Mouse (Mus musculus) forebrain, embryonic 15.5 days (tissue): ENCODE measurements around the gene Gab2. TPM values are rescaled to one million over a fixed set of nuclear protein-coding genes. Genes with fewer than 3 reads are reported as not detected.
A peak's percentile ranks its signal among the peaks of the same experiment; 100 is the strongest.

Experiments used
- ATAC-seq: fragments of 200-750 bp; cut with Nextera tagmentation; replicated peaks from 2 replicates; pipeline ENCODE4 v1.8.0; 2017; ENCODE audit warnings: mild to moderate bottlenecking, moderate TSS enrichment, moderate library complexity
- H3K27ac ChIP-seq: fragments of 300-500 bp; sonication (generic); replicated peaks from 2 replicates; pipeline ENCODE4 v1.5.1; 2015; ENCODE audit warnings: mild to moderate bottlenecking, inconsistent platforms
- H3K27me3 ChIP-seq: fragments of 300-500 bp; sonication (generic); 2 replicates; pipeline ENCODE4 v1.6.1; 2015; ENCODE audit warnings: inconsistent platforms
- H3K36me3 ChIP-seq: fragments of 300-500 bp; sonication (generic); 2 replicates; pipeline ENCODE4 v1.6.1; 2015; ENCODE audit warnings: mild to moderate bottlenecking, inconsistent platforms
- H3K4me1 ChIP-seq: fragments of 300-500 bp; sonication (generic); 2 replicates; pipeline ENCODE4 v1.6.1; 2015; ENCODE audit warnings: inconsistent platforms
- H3K4me2 ChIP-seq: fragments of 300-500 bp; sonication (generic); replicated peaks from 2 replicates; pipeline ENCODE4 v1.6.1; 2015; ENCODE audit warnings: mild to moderate bottlenecking, inconsistent platforms
- H3K4me3 ChIP-seq: fragments of 300-500 bp; sonication (generic); 2 replicates; pipeline ENCODE4 v1.5.1; 2015; ENCODE audit warnings: mild to moderate bottlenecking, inconsistent platforms
- H3K9ac ChIP-seq: fragments of 300-500 bp; sonication (generic); replicated peaks from 2 replicates; pipeline ENCODE4 v1.6.1; 2015; ENCODE audit warnings: mild to moderate bottlenecking, inconsistent platforms
- H3K9me3 ChIP-seq: fragments of 300-500 bp; sonication (generic); 2 replicates; pipeline ENCODE4 v1.6.1; 2016; ENCODE audit warnings: inconsistent platforms
- WGBS: fragments of 180-500 bp; shearing (Covaris S2); methylation state at CpG from one replicate; pipeline ENCODE4 v1.1.7; 2015; ENCODE audit warnings: mixed read lengths; 5-methylcytosine and 5-hydroxymethylcytosine counted together
- polyA plus RNA-seq: library from polyadenylated mRNA; unstranded; fragments of >200 nt; fragmentation: Nextera tagmentation; extraction: Ambion mirVana; gene quantifications from 2 replicates; pipeline ENCODE4 v1.2.1, GENCODE M21; 2015

Gab2 gene
- polyA plus RNA-seq, 1 experiment from 2014 or later, result 13.9 TPM

DNA sequence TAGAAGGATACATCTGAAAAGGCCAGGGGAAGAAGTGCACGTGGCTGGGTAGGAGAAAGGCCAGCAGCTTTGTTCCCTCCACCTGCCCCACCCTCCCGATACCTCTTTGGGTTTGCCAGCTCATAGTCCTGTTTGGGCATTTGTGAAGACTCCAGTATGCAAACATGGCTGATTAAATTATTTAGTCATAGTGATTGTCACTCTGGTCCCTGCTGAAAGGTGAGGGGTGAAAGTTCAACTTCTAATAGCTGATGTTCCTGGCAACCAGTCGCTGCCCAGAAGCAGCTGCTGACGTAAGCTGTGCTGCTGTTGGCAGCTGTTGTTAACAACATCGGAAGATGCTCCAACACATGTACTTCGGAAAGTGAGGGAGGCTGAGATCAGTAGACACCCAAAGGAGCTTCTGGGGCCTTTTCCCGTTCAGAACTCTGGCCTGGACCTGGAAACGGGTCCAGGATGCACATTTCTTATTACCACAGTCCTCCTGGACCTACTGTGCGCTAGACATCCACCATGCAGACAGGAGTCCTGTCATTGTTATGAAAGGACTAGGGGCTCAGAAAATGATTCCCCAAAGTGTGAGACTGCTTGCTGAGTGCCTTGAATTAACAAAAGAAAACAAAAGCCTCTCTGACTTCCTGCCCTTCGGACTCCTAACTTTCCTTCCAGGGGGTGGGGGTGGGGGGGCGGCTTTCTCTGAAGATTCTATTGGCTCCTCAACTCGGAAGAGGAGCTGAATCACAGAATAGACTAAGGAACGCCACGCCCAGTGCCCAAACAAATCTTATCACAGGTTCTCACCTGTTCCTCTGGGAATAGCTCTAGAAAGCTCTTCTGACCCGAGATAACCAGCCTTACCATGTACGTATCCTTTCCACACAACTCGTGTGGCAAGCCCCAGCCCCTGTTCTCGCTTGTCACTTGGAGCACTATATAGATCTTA lies 259.8 kb downstream of the Gab2 start:
- Histone ChIP-seq H3K9ac (no peak overlapping the region), H3K27me3 (no peaks in the 10 kb centered on the region), H3K36me3 (no peaks in the 10 kb centered on the region), H3K4me1 (peaks cover 28% of the 10 kb centered on the region), H3K4me3 (no peak overlapping the region), H3K9me3 (no peaks in the 10 kb centered on the region), H3K27ac (no peak overlapping the region), H3K4me2 (no peak overlapping the region)
- WGBS, result 73% methylated on average over 18 of the region's 18 CpGs
- ATAC-seq, result no peak

DNA sequence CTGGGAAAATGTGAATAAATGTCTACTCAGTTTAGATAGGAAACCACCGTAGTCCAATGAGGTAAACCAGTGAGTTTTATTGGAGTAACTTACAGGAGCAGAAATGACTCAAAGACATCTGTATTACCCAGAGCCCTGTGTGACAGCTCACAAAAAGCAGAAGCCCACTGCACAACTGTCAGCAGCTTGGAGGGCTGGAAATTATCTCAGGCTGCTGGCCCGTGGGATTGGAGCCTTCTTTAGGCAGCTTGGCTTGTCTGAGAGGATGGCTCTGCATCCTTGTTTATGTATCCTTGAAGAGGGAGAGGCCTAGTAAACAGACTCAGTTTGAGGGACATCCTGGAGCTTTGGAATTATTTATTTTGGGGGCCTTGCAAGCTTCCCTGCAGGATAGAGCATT lies 261.6 kb downstream of the Gab2 start:
- Histone ChIP-seq H3K9me3 (no peaks in the 10 kb centered on the region), H3K4me2 (no peak overlapping the region), H3K9ac (no peak overlapping the region), H3K27ac (no peak overlapping the region), H3K4me1 (peaks cover 34% of the 10 kb centered on the region), H3K4me3 (no peak overlapping the region), H3K27me3 (no peaks in the 10 kb centered on the region), H3K36me3 (no peaks in the 10 kb centered on the region)
- ATAC-seq, result no peak
- 84% methylated on average over 2 of the region's 2 CpGs for WGBS

DNA sequence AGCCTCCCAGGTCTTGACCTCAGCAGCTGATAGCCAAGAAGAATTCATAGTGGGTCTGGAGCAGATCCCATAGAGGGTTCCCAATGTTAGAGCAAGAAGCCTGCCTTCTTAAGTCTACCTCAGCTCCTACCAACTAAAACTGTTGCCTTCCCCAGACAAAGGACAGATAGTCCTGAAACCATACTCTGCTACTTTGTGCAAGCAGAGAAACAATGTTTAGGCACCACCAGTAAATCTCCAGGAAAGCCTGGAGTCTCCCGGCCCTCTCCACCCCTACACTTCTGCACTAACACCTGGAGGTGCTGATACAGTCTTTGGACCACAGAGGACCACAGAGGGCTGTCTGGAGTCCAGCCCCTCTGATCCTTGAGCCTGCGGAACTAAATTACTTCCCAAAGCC lies 263.3 kb downstream of the Gab2 start:
- WGBS, result 83% methylated on average over 2 of the region's 2 CpGs
- Histone ChIP-seq H3K27ac (peak overlapping the region; percentile 89), H3K4me3 (no peak overlapping the region)

DNA sequence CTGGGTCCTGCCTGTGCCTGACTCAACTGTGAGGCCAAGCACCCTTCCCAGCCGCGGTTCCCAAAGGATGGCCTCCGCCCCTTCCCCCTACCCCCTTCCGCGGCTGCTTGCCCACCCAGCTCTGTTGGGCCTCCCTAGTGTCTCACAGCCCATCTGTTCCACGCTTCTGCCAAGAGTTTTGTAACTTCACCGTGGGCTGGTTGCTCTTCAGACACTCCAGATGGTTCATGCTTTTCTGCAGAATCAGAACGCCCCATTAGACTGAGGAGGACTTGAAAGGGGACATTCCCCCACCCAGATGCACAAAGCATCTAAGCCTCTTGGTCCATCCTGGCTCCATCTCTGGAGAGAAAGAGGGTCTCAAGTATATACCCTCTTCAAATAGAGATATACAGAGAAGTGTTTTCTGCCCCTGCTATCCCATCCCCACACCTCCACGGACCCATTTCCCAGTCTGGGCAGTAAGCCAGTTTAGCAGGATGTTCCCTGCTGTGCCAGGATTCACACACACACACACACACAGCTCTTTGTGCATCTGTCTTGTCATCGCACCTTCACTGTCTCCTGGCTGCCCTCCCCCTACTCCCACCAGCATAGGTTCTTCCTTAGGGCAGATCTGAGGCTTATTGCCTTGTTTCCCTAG lies 264.0 kb downstream of the Gab2 start:
- Histone ChIP-seq H3K27me3 (no peaks in the 10 kb centered on the region), H3K4me3 (no peak overlapping the region), H3K36me3 (no peaks in the 10 kb centered on the region), H3K9me3 (no peaks in the 10 kb centered on the region), H3K4me2 (no peak overlapping the region), H3K9ac (no peak overlapping the region), H3K27ac (peak overlapping the region; percentile 89), H3K4me1 (peaks cover 27% of the 10 kb centered on the region)
- ATAC-seq, result peak; percentile 90
- WGBS, result 32% methylated on average over 10 of the region's 10 CpGs

More for the DNA sequence above, 263.3 kb downstream of the Gab2 start:
- Histone ChIP-seq H3K4me1 (peaks cover 27% of the 10 kb centered on the region), H3K9me3 (no peaks in the 10 kb centered on the region), H3K9ac (no peak overlapping the region), H3K27me3 (no peaks in the 10 kb centered on the region), H3K36me3 (no peaks in the 10 kb centered on the region), H3K4me2 (no peak overlapping the region)
- no peak for ATAC-seq

DNA sequence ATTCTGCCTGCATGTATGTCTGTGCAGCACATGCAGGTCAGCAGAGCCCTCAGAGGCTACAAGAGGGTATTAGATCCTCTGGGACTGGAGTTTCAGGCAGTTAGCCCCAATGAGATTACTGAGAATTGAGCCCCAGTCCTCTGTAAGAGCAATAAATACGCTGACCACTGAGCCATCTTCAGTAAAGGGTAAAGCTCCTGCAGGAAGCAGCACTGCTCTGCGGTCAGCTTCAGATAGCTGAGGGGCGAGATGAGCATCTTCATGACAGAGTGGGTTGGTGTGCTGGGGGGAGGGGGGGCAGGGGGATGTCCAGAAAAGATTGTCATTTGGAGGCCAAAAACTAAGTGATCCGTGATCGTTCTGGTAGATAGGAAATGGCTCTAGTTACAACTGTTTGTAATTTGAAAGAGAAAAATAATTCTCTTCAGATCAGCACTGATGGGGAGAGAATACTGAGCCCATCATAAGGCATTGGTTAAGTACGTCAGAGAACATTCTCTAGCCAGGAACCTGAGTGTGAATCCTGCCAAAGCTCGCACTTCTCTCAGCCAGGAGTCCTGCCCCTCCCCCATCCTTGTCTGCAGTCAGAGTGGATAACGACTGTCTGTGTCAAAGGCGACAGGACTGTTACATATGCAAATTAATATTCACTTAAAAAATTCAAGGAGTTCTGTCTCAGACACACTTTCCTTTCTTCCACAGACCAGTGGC lies 264.9 kb downstream of the Gab2 start:
- no peak overlapping the region for H3K9ac ChIP-seq
- 63% methylated on average over 9 of the region's 9 CpGs for WGBS
- no peaks in the 10 kb centered on the region for H3K9me3 ChIP-seq
- H3K36me3 ChIP-seq, result no peaks in the 10 kb centered on the region
- H3K27me3 ChIP-seq, result no peaks in the 10 kb centered on the region
- H3K4me3 ChIP-seq, result no peak overlapping the region
- peak overlapping the region; percentile 89 for H3K27ac ChIP-seq
- H3K4me1 ChIP-seq, result peaks cover 27% of the 10 kb centered on the region
- no peak overlapping the region for H3K4me2 ChIP-seq
- ATAC-seq, result peak; percentile 11; the same call in 1 of the 2 replicates

DNA sequence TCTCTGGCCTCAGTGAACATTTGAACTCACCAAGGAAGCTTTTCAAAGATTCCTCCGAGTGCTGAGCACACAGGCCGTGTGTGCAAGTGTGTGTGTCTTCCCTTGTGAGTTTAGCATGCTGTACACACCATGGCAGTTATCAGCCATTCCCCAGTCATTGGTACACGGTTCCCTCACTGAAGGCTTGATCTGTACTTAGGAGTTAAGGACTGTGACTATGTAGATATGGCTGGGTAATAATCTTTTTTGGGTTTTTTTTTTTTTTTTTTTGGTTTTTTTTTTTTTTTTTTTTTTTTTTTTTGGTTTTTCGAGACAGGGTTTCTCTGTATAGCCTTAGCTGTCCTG lies 265.4 kb downstream of the Gab2 start:
- ATAC-seq, result no peak

DNA sequence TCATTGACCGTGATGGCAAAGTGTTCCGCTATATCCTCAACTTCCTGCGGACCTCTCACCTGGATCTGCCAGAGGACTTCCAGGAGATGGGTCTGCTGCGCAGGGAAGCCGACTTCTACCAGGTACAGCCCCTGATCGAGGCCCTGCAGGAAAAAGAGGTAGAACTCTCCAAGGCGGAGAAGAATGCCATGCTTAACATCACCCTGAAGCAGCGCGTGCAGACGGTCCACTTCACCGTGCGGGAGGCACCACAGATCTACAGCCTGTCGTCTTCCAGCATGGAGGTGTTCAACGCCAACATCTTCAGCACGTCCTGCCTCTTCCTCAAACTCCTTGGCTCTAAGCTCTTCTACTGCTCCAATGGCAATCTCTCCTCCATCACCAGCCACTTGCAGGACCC lies 266.1 kb downstream of the Gab2 start:
- Histone ChIP-seq H3K36me3 (no peaks in the 10 kb centered on the region), H3K4me2 (no peak overlapping the region), H3K9ac (no peak overlapping the region), H3K9me3 (no peaks in the 10 kb centered on the region), H3K27me3 (no peaks in the 10 kb centered on the region), H3K27ac (no peak overlapping the region), H3K4me3 (no peak overlapping the region), H3K4me1 (peaks cover 27% of the 10 kb centered on the region)
- ATAC-seq, result no peak
- WGBS, result 96% methylated on average over 15 of the region's 15 CpGs

More for the DNA sequence above, 265.4 kb downstream of the Gab2 start:
- Histone ChIP-seq H3K4me3 (no peak overlapping the region), H3K4me2 (no peak overlapping the region), H3K9ac (no peak overlapping the region), H3K36me3 (no peaks in the 10 kb centered on the region), H3K27me3 (no peaks in the 10 kb centered on the region), H3K9me3 (no peaks in the 10 kb centered on the region), H3K27ac (peak overlapping the region; percentile 89), H3K4me1 (peaks cover 27% of the 10 kb centered on the region)
- 70% methylated on average over 4 of the region's 4 CpGs for WGBS

DNA sequence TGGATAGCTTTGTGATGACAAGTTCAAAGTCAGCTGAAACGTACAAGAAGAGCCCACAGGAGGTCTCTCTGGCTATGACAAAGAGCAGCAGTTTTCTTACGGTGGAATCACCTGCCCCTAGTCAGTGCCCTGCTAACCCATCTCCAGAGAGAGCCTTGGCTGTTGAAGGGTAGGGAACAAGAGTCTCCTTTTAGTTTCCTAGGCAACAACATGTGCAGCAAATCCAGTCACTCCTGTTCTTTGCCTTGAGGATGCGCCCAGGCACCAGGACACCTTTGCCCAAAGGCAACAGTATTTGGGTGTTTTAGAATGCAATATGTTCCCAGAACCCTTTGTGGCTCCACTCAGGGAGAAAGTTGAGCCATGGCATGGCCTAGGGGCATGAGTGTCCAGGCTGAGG lies 266.9 kb downstream of the Gab2 start:
- Histone ChIP-seq H3K9ac (no peak overlapping the region), H3K4me2 (no peak overlapping the region), H3K36me3 (no peaks in the 10 kb centered on the region), H3K4me1 (peaks cover 27% of the 10 kb centered on the region), H3K27ac (no peak overlapping the region), H3K27me3 (no peaks in the 10 kb centered on the region), H3K4me3 (no peak overlapping the region), H3K9me3 (no peaks in the 10 kb centered on the region)
- ATAC-seq, result no peak
- WGBS, result 83% methylated on average over 3 of the region's 3 CpGs

DNA sequence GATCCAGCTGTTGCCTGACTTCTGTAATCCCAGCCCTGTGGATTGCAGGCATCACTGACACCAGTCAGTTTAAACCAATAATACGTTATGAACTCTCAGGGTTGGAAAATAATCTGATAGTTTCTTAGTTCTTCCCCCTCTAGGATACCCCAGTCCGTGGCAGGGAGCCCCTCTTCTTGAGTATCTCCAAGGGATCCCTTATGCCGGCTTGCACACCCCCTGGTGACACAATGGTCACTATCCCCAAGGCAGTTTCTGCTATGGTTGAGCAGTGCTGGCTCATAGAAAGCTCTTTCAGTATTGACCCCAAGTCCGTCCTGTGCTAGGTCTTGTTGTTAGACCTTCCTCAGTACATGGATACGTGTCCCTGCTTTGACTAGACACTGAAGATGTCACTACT lies 267.4 kb downstream of the Gab2 start:
- Histone ChIP-seq H3K4me2 (no peak overlapping the region), H3K27me3 (no peaks in the 10 kb centered on the region), H3K27ac (no peak overlapping the region), H3K9ac (no peak overlapping the region), H3K4me3 (no peak overlapping the region), H3K4me1 (peaks cover 27% of the 10 kb centered on the region), H3K36me3 (no peaks in the 10 kb centered on the region), H3K9me3 (no peaks in the 10 kb centered on the region)
- 81% methylated on average over 5 of the region's 5 CpGs for WGBS
- ATAC-seq, result no peak

DNA sequence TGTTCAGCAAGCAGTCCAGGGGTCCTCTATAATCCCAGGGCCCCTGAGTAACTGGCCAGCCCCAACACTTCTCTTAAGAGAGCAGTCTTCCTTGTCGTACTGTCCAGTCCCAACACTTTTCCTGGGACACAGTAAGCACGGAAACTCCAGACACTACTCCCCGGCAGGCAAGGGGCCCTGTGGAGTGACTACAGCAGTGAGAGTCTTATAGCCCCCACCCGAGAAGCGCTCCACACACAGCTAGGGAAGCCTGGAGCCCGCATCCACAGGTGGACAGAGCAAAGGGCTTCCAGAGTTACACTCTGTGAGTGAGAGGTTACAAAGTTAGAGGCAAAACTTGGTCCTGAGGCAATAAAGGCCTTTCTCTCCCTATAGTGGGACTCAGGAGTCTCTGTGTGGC lies 268.1 kb downstream of the Gab2 start:
- Histone ChIP-seq H3K27ac (no peak overlapping the region), H3K9me3 (no peaks in the 10 kb centered on the region), H3K27me3 (no peaks in the 10 kb centered on the region), H3K4me1 (peaks cover 23% of the 10 kb centered on the region), H3K4me2 (no peak overlapping the region), H3K36me3 (no peaks in the 10 kb centered on the region), H3K4me3 (no peak overlapping the region), H3K9ac (no peak overlapping the region)
- ATAC-seq, result no peak
- 81% methylated on average over 6 of the region's 6 CpGs for WGBS

DNA sequence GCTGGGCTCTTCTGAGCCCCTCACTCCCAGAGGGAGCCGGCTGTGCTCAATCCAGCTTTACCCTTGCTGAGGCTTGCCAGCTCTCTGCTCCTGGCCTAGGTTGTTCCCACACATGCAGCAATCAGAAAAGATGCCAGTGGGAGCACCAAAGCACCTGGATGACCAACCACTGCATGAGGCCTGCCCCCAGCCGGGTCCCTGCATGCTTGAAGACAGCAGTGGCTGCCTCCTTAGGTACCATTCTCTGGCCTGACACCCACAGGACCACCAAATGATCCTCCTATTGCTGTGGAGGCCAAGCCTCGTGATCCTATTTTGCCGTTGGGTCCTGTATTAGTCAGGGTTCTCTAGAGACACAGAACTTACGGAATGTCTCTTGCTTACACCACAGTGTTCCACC lies 269.5 kb downstream of the Gab2 start:
- H3K27me3 ChIP-seq, result no peaks in the 10 kb centered on the region
- H3K4me3 ChIP-seq, result no peak overlapping the region
- H3K36me3 ChIP-seq, result no peaks in the 10 kb centered on the region
- no peaks in the 10 kb centered on the region for H3K9me3 ChIP-seq
- H3K27ac ChIP-seq, result no peak overlapping the region
- no peak for ATAC-seq
- H3K4me1 ChIP-seq, result peaks cover 9% of the 10 kb centered on the region
- no peak overlapping the region for H3K9ac ChIP-seq
- WGBS, result 91% methylated on average over 5 of the region's 5 CpGs
- H3K4me2 ChIP-seq, result no peak overlapping the region
